Mouse (Mus musculus) brain, embryonic 14.5 days (tissue): ENCODE results near the gene Cldnd2.

Source experiments
- CTCF ChIP-seq: fragments of 200-500 bp; IDR thresholded peaks from 2 replicates; pipeline ENCODE4 v1.5.1; 2012; ENCODE audit warnings: inconsistent platforms, mild to moderate bottlenecking, moderate library complexity, borderline replicate concordance; ENCODE audit not compliant: insufficient read depth, insufficient read length; ENCODE audit errors: extremely low read depth
- POLR2A ChIP-seq: fragments of 200-500 bp; IDR thresholded peaks from 2 replicates; pipeline ENCODE4 v1.6.1; 2012; ENCODE audit warnings: mild to moderate bottlenecking, inconsistent platforms, borderline replicate concordance; ENCODE audit not compliant: poor library complexity, insufficient read depth, insufficient read length, severe bottlenecking; ENCODE audit errors: extremely low read depth

- TF ChIP-seq CTCF (no peak), POLR2A (no peak)
These were observed 35.8 kb downstream of the Cldnd2 start for GRCm38 (mm10) chr7:43476376-43476775.
